Mouse (Mus musculus) limb, embryonic 10.5 days (tissue): ENCODE results near the gene Lbhd2. TPM values are rescaled to one million over a fixed set of nuclear protein-coding genes. Genes with fewer than 3 reads are reported as not detected.

Experiments used
- DNase-seq: peaks from one replicate; pipeline ENCODE4 v3.0.0-alpha.2; 2017; ENCODE audit warnings: low spot score
- H3K27ac ChIP-seq: fragments of 300-500 bp; sonication (generic); 2 replicates; pipeline ENCODE4 v1.5.1; 2016; ENCODE audit warnings: mild to moderate bottlenecking
- H3K27me3 ChIP-seq: fragments of 300-500 bp; sonication (generic); 2 replicates; pipeline ENCODE4 v1.6.1; 2016; ENCODE audit warnings: low read depth, mild to moderate bottlenecking; ENCODE audit not compliant: poor library complexity, severe bottlenecking
- H3K36me3 ChIP-seq: fragments of 300-500 bp; sonication (generic); 2 replicates; pipeline ENCODE4 v1.6.1; 2016; ENCODE audit warnings: mild to moderate bottlenecking, moderate library complexity
- H3K4me1 ChIP-seq: fragments of 300-500 bp; sonication (generic); 2 replicates; pipeline ENCODE4 v1.6.1; 2016
- H3K4me3 ChIP-seq: fragments of 300-500 bp; sonication (generic); 2 replicates; pipeline ENCODE4 v1.5.1; 2016; ENCODE audit warnings: mild to moderate bottlenecking, moderate library complexity
- H3K9me3 ChIP-seq: fragments of 300-500 bp; sonication (generic); replicated peaks from 2 replicates; pipeline ENCODE4 v1.6.1; 2016; ENCODE audit warnings: mild to moderate bottlenecking
- WGBS: fragments of 180-500 bp; shearing (Covaris S2); methylation state at CpG from one replicate; pipeline ENCODE4 v1.1.7; 2016; 5-methylcytosine and 5-hydroxymethylcytosine counted together
- polyA plus RNA-seq: library from polyadenylated mRNA; unstranded; fragments of >200 nt; fragmentation: Nextera tagmentation; extraction: Ambion mirVana; gene quantifications from 2 replicates; pipeline ENCODE4 v1.2.1, GENCODE M21; 2016

Gene Lbhd2
- polyA plus RNA-seq, 1 experiment from 2014 or later: not detected

- Histone ChIP-seq H3K4me3 (peak overlapping the region; percentile 97), H3K9me3 (no peaks in the 10 kb centered on the region), H3K36me3 (no peaks in the 10 kb centered on the region), H3K4me1 (peaks cover 33% of the 10 kb centered on the region), H3K27me3 (0 out of 2 replicates have a peak, but pooled peaks cover 5% of the 10 kb centered on the region), H3K27ac (peak overlapping the region; percentile 94)
- under 1% methylated on average over 32 of the region's 32 CpGs for WGBS
- DNase-seq: peak; percentile 62
These were observed 28.6 kb upstream of the Lbhd2 start for GRCm38 (mm10) chr12:111377986-111378490.

- Histone ChIP-seq H3K27ac (no peak overlapping the region), H3K27me3 (0 out of 2 replicates have a peak, but pooled peaks cover 5% of the 10 kb centered on the region), H3K4me3 (peak overlapping the region; percentile 97), H3K4me1 (peaks cover 30% of the 10 kb centered on the region), H3K9me3 (no peaks in the 10 kb centered on the region), H3K36me3 (no peaks in the 10 kb centered on the region)
- 74% methylated on average over 12 of the region's 12 CpGs for WGBS
- DNase-seq: no peak
These were observed 27.8 kb upstream of the Lbhd2 start for GRCm38 (mm10) chr12:111378812-111379211.

GRCm38 (mm10) chr12:111385883-111386641 is 20.5 kb upstream of the Lbhd2 start:
- H3K4me3 ChIP-seq: no peak overlapping the region
- peaks cover 7% of the 10 kb centered on the region for H3K4me1 ChIP-seq
- DNase-seq: no peak
- WGBS: 90% methylated on average over 13 of the region's 13 CpGs
- H3K36me3 ChIP-seq: no peaks in the 10 kb centered on the region
- no peak overlapping the region for H3K27ac ChIP-seq
- no peaks in the 10 kb centered on the region for H3K9me3 ChIP-seq
- no peaks in the 10 kb centered on the region for H3K27me3 ChIP-seq

- no peak overlapping the region for H3K27ac ChIP-seq
- H3K27me3 ChIP-seq: no peaks in the 10 kb centered on the region
These were observed 19.9 kb upstream of the Lbhd2 start for GRCm38 (mm10) chr12:111386642-111387120.

GRCm38 (mm10) chr12:111387146-111387545 is 19.5 kb upstream of the Lbhd2 start:
- Histone ChIP-seq H3K27ac (no peak overlapping the region), H3K4me1 (peaks cover 7% of the 10 kb centered on the region), H3K27me3 (no peaks in the 10 kb centered on the region), H3K36me3 (no peaks in the 10 kb centered on the region), H3K4me3 (no peak overlapping the region), H3K9me3 (no peaks in the 10 kb centered on the region)
- DNase-seq: no peak
- WGBS: 91% methylated on average over 4 of the region's 4 CpGs

More at GRCm38 (mm10) chr12:111386642-111387120, 19.9 kb upstream of the Lbhd2 start:
- no peak overlapping the region for H3K4me3 ChIP-seq
- peaks cover 7% of the 10 kb centered on the region for H3K4me1 ChIP-seq
- no peak for DNase-seq
- 63% methylated on average over 8 of the region's 8 CpGs for WGBS
- no peaks in the 10 kb centered on the region for H3K9me3 ChIP-seq
- no peaks in the 10 kb centered on the region for H3K36me3 ChIP-seq

- H3K4me3 ChIP-seq: no peak overlapping the region
- WGBS: 86% methylated on average over 6 of the region's 6 CpGs
- DNase-seq: no peak
These were observed 12.6 kb upstream of the Lbhd2 start for GRCm38 (mm10) chr12:111394008-111394407.

GRCm38 (mm10) chr12:111396997-111397396 is 9.6 kb upstream of the Lbhd2 start:
- WGBS: 80% methylated on average over 5 of the region's 5 CpGs
- Histone ChIP-seq H3K4me3 (no peak overlapping the region), H3K36me3 (no peaks in the 10 kb centered on the region), H3K4me1 (peaks cover 5% of the 10 kb centered on the region; the same call in 1 of the 2 replicates), H3K27me3 (peaks cover 26% of the 10 kb centered on the region), H3K9me3 (no peaks in the 10 kb centered on the region), H3K27ac (no peak overlapping the region)
- DNase-seq: no peak

More at GRCm38 (mm10) chr12:111394008-111394407, 12.6 kb upstream of the Lbhd2 start:
- peaks cover 20% of the 10 kb centered on the region; the same call in 1 of the 2 replicates for H3K27me3 ChIP-seq
- H3K27ac ChIP-seq: no peak overlapping the region
- no peaks in the 10 kb centered on the region for H3K36me3 ChIP-seq
- no peaks in the 10 kb centered on the region for H3K4me1 ChIP-seq
- H3K9me3 ChIP-seq: no peaks in the 10 kb centered on the region

- Histone ChIP-seq H3K27me3 (peaks cover 48% of the 10 kb centered on the region), H3K36me3 (no peaks in the 10 kb centered on the region), H3K27ac (no peak overlapping the region), H3K4me3 (no peak overlapping the region), H3K4me1 (peaks cover 11% of the 10 kb centered on the region), H3K9me3 (no peaks in the 10 kb centered on the region)
- 14% methylated on average over 15 of the region's 15 CpGs for WGBS
- peak; percentile 87 for DNase-seq
These were observed 5.0 kb upstream of the Lbhd2 start for GRCm38 (mm10) chr12:111401454-111402184.

- H3K27me3 ChIP-seq: peaks cover 67% of the 10 kb centered on the region
- 50% methylated on average over 10 of the region's 10 CpGs for WGBS
These were observed 1.7 kb upstream of the Lbhd2 start for GRCm38 (mm10) chr12:111404880-111405279.

GRCm38 (mm10) chr12:111409583-111409982 is 3.0 kb downstream of the Lbhd2 start:
- no peak for DNase-seq
- Histone ChIP-seq H3K27me3 (peaks cover 67% of the 10 kb centered on the region), H3K27ac (no peak overlapping the region), H3K36me3 (no peaks in the 10 kb centered on the region), H3K9me3 (no peaks in the 10 kb centered on the region), H3K4me1 (peaks cover 35% of the 10 kb centered on the region), H3K4me3 (no peak overlapping the region)
- WGBS: 38% methylated on average over 5 of the region's 5 CpGs

More at GRCm38 (mm10) chr12:111404880-111405279, 1.7 kb upstream of the Lbhd2 start:
- no peak for DNase-seq
- Histone ChIP-seq H3K4me1 (peaks cover 19% of the 10 kb centered on the region), H3K9me3 (no peaks in the 10 kb centered on the region), H3K36me3 (no peaks in the 10 kb centered on the region), H3K4me3 (no peak overlapping the region), H3K27ac (no peak overlapping the region)

GRCm38 (mm10) chr12:111411631-111412355 is 5.2 kb downstream of the Lbhd2 start:
- H3K36me3 ChIP-seq: no peaks in the 10 kb centered on the region
- H3K27me3 ChIP-seq: peaks cover 71% of the 10 kb centered on the region
- no peak for DNase-seq
- no peaks in the 10 kb centered on the region for H3K9me3 ChIP-seq
- peaks cover 35% of the 10 kb centered on the region for H3K4me1 ChIP-seq
- H3K27ac ChIP-seq: no peak overlapping the region
- no peak overlapping the region for H3K4me3 ChIP-seq
- 77% methylated on average over 8 of the region's 8 CpGs for WGBS

GRCm38 (mm10) chr12:111412581-111413284 is 6.1 kb downstream of the Lbhd2 start:
- Histone ChIP-seq H3K4me1 (peaks cover 41% of the 10 kb centered on the region), H3K27me3 (peaks cover 71% of the 10 kb centered on the region), H3K4me3 (peak overlapping the region; percentile 45), H3K9me3 (no peaks in the 10 kb centered on the region), H3K27ac (peak overlapping the region; percentile 73), H3K36me3 (no peaks in the 10 kb centered on the region)
- 14% methylated on average over 12 of the region's 12 CpGs for WGBS
- no peak for DNase-seq
